Mouse (Mus musculus): Measurements from ENCODE around the gene Rhbdl3. TPM values are rescaled to one million over a fixed set of nuclear protein-coding genes. Genes with fewer than 3 reads are reported as not detected.

Rhbdl3 gene
- polyA plus RNA-seq, 1 experiment from 2014 or later, result 59.2 TPM

DNA sequence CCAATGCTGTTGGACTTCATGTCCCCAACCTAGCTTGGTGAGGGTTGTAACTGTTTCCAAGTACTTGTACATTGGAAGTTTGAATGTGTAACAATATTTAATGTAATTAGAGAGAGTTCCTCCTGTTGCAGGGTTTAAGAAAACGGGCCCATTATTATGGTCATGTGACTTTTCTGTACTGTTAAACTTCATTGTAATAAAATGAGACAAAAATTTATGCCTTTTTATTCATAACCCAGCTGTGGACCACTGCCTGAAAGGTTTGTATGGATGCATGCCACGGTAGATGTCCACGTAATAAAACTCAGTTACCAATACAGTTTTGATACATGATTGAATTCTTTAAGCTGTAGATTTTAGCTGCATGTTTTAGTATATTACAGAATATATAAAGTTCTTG, 95.2 kb downstream of the Rhbdl3 start:
- H3K27ac ChIP-seq, result no peak overlapping the region
- H3K27me3 ChIP-seq (replicated peaks), result no peaks in the 10 kb centered on the region
- no peak overlapping the region for H3K9ac ChIP-seq
- 95% methylated on average over 3 of the region's 3 CpGs for WGBS
- no peak overlapping the region for H3K4me2 ChIP-seq (replicated peaks)
- H3K4me3 ChIP-seq, result no peak overlapping the region
- no peak for ATAC-seq (ENCODE audit: low FRiP score, low read depth)
- H3K9me3 ChIP-seq, result no peaks in the 10 kb centered on the region
- peaks cover 72% of the 10 kb centered on the region for H3K36me3 ChIP-seq
- no peaks in the 10 kb centered on the region for H3K4me1 ChIP-seq

DNA sequence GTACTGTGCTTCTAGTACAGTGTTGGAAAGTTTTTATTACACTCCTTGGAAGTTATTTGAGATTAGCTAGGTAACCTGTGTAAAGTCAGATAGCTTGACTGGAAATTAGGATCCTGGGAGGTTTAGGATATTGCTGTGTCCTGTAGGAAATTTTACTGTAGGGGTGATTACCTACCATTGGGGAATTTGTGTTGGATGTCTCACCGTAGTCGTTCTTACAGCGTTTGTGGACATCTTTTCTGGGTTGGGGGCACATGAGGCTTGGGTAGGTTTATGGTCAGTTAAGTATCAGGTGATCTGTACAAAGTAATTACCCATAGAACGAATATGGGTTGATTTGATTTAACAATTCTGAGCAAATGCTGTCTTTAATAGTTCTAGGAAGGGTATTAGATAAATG, 95.9 kb downstream of the Rhbdl3 start:
- WGBS, result 90% methylated on average over 4 of the region's 4 CpGs
- Histone ChIP-seq H3K9ac (no peak overlapping the region), H3K4me2 (replicated peaks) (no peak overlapping the region), H3K4me1 (no peaks in the 10 kb centered on the region), H3K4me3 (no peak overlapping the region), H3K9me3 (no peaks in the 10 kb centered on the region), H3K27me3 (replicated peaks) (no peaks in the 10 kb centered on the region), H3K27ac (no peak overlapping the region), H3K36me3 (peaks cover 71% of the 10 kb centered on the region)
- no peak for ATAC-seq (ENCODE audit: low FRiP score, low read depth)

Other genes starting within 250 kb of the Rhbdl3 start
- 24.0 and 25.2 TPM in 2 replicates for gene Crlf3, start 219.9 kb upstream of the Rhbdl3 start, polyA plus RNA-seq (2016; fragmentation: Nextera tagmentation; extraction: Ambion mirVana)
- gene Atad5, start 211.5 kb upstream of the Rhbdl3 start, polyA plus RNA-seq (2016; fragmentation: Nextera tagmentation; extraction: Ambion mirVana), result 9.4 and 9.5 TPM in 2 replicates
- gene Tefm, start 158.7 kb upstream of the Rhbdl3 start, polyA plus RNA-seq (2016; fragmentation: Nextera tagmentation; extraction: Ambion mirVana), result 25.8 and 31.6 TPM in 2 replicates
- gene Adap2, start 146.8 kb upstream of the Rhbdl3 start, polyA plus RNA-seq (2016; fragmentation: Nextera tagmentation; extraction: Ambion mirVana), result 2.5 and 2.9 TPM in 2 replicates
- gene Rnf135, start 117.1 kb upstream of the Rhbdl3 start, polyA plus RNA-seq (2016; fragmentation: Nextera tagmentation; extraction: Ambion mirVana), result 3.0 and 3.2 TPM in 2 replicates
- gene Rhot1, start 91.9 kb upstream of the Rhbdl3 start, polyA plus RNA-seq (2016; fragmentation: Nextera tagmentation; extraction: Ambion mirVana), result 70.9 and 72.1 TPM in 2 replicates
- gene 5730455P16Rik, start 77.1 kb downstream of the Rhbdl3 start, polyA plus RNA-seq (2016; fragmentation: Nextera tagmentation; extraction: Ambion mirVana), result 28.0 and 31.6 TPM in 2 replicates
- 252 and 256 TPM in 2 replicates for gene Zfp207, start 82.4 kb downstream of the Rhbdl3 start, polyA plus RNA-seq (2016; fragmentation: Nextera tagmentation; extraction: Ambion mirVana)
- 309 and 324 TPM in 2 replicates for gene Psmd11, start 127.7 kb downstream of the Rhbdl3 start, polyA plus RNA-seq (2016; fragmentation: Nextera tagmentation; extraction: Ambion mirVana)
- 73.1 and 74.2 TPM in 2 replicates for gene Cdk5r1, start 176.1 kb downstream of the Rhbdl3 start, polyA plus RNA-seq (2016; fragmentation: Nextera tagmentation; extraction: Ambion mirVana)

Measured in neural tube, embryonic 12.5 days (tissue).